Mouse (Mus musculus): ENCODE results near the gene Cebpe. TPM values are rescaled to one million over a fixed set of nuclear protein-coding genes. Genes with fewer than 3 reads are reported as not detected.
A peak's percentile ranks its signal among the peaks of the same experiment; 100 is the strongest.

Cebpe gene
- polyA plus RNA-seq, 1 experiment: 0.32 TPM

- TF ChIP-seq CTCF (IDR thresholded peaks at IDR 0.05; ENCODE audit: control insufficient read depth, insufficient read depth, insufficient replicate concordance, low read depth, low read length): no peak
- TF ChIP-seq POLR2A (IDR thresholded peaks at IDR 0.05; ENCODE audit: control insufficient read depth, low read depth, low read length): no peak
- no peaks in the 10 kb centered on the region for H3K27me3 ChIP-seq (ENCODE audit: control insufficient read depth, insufficient read depth, low read length)
- peaks cover 7% of the 10 kb centered on the region for H3K4me1 ChIP-seq (ENCODE audit: control insufficient read depth, insufficient read depth, low read length)
- H3K36me3 ChIP-seq (ENCODE audit: control insufficient read depth, insufficient read depth, low read length): no peaks in the 10 kb centered on the region
- H3K4me3 ChIP-seq (ENCODE audit: control insufficient read depth, low read depth, low read length): no peak overlapping the region
- H3K27ac ChIP-seq (ENCODE audit: control insufficient read depth, insufficient read depth, low read depth, low read length): peak overlapping the region; percentile 57; the same call in 1 of the 2 replicates
These were observed 36.3 kb upstream of the Cebpe start for GRCm38 (mm10) chr14:54747942-54748917.

DNA sequence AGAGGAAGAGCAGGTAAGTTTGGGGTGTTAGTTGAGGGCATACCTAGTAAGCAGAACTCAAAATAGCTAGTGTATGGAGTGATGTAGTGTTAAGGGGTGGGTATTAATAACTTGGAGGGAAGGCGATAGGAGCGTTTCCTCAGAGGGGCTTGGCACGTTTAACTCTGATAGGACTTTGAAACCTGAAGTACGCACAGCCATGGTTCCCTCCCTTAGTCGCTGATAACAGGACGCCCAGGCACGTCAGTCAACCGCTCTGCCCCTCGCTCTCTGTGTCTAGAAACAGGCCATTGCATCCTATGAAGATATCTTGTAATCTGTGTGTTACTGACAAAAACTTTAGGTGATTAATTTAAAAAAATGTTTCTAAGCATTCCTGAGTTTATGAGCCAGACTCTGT lies 34.1 kb upstream of the Cebpe start:
- no peak overlapping the region for H3K27ac ChIP-seq (ENCODE audit: control insufficient read depth, insufficient read depth, low read depth, low read length)
- H3K36me3 ChIP-seq (ENCODE audit: control insufficient read depth, insufficient read depth, low read length): no peaks in the 10 kb centered on the region
- peaks cover 8% of the 10 kb centered on the region for H3K4me1 ChIP-seq (ENCODE audit: control insufficient read depth, insufficient read depth, low read length)
- no peak for TF ChIP-seq POLR2A (IDR thresholded peaks at IDR 0.05; ENCODE audit: control insufficient read depth, low read depth, low read length)
- no peak for TF ChIP-seq CTCF (IDR thresholded peaks at IDR 0.05; ENCODE audit: control insufficient read depth, insufficient read depth, insufficient replicate concordance, low read depth, low read length)
- no peaks in the 10 kb centered on the region for H3K27me3 ChIP-seq (ENCODE audit: control insufficient read depth, insufficient read depth, low read length)
- no peak overlapping the region for H3K4me3 ChIP-seq (ENCODE audit: control insufficient read depth, low read depth, low read length)

GRCm38 (mm10) chr14:54744473-54744872 lies 32.5 kb upstream of the Cebpe start:
- TF ChIP-seq POLR2A (IDR thresholded peaks at IDR 0.05; ENCODE audit: control insufficient read depth, low read depth, low read length): no peak
- no peak for TF ChIP-seq CTCF (IDR thresholded peaks at IDR 0.05; ENCODE audit: control insufficient read depth, insufficient read depth, insufficient replicate concordance, low read depth, low read length)
- H3K27ac ChIP-seq (ENCODE audit: control insufficient read depth, insufficient read depth, low read depth, low read length): no peak overlapping the region
- H3K4me3 ChIP-seq (ENCODE audit: control insufficient read depth, low read depth, low read length): no peak overlapping the region
- no peaks in the 10 kb centered on the region for H3K36me3 ChIP-seq (ENCODE audit: control insufficient read depth, insufficient read depth, low read length)
- H3K27me3 ChIP-seq (ENCODE audit: control insufficient read depth, insufficient read depth, low read length): no peaks in the 10 kb centered on the region
- H3K4me1 ChIP-seq (ENCODE audit: control insufficient read depth, insufficient read depth, low read length): peaks cover 8% of the 10 kb centered on the region

GRCm38 (mm10) chr14:54742375-54742774 lies 30.4 kb upstream of the Cebpe start:
- H3K27ac ChIP-seq (ENCODE audit: control insufficient read depth, insufficient read depth, low read depth, low read length): peak overlapping the region; percentile 30; the same call in 1 of the 2 replicates
- no peaks in the 10 kb centered on the region for H3K27me3 ChIP-seq (ENCODE audit: control insufficient read depth, insufficient read depth, low read length)
- no peaks in the 10 kb centered on the region for H3K36me3 ChIP-seq (ENCODE audit: control insufficient read depth, insufficient read depth, low read length)
- H3K4me3 ChIP-seq (ENCODE audit: control insufficient read depth, low read depth, low read length): no peak overlapping the region
- peaks cover 2% of the 10 kb centered on the region for H3K4me1 ChIP-seq (ENCODE audit: control insufficient read depth, insufficient read depth, low read length)
- TF ChIP-seq CTCF (IDR thresholded peaks at IDR 0.05; ENCODE audit: control insufficient read depth, insufficient read depth, insufficient replicate concordance, low read depth, low read length): no peak

GRCm38 (mm10) chr14:54741721-54742120 lies 29.7 kb upstream of the Cebpe start:
- Histone ChIP-seq H3K27me3 (ENCODE audit: control insufficient read depth, insufficient read depth, low read length) (no peaks in the 10 kb centered on the region), H3K27ac (ENCODE audit: control insufficient read depth, insufficient read depth, low read depth, low read length) (peak overlapping the region; percentile 41)

GRCm38 (mm10) chr14:54737634-54738033 lies 25.7 kb upstream of the Cebpe start:
- H3K27me3 ChIP-seq (ENCODE audit: control insufficient read depth, insufficient read depth, low read length): no peaks in the 10 kb centered on the region
- H3K4me1 ChIP-seq (ENCODE audit: control insufficient read depth, insufficient read depth, low read length): peaks cover 2% of the 10 kb centered on the region
- H3K36me3 ChIP-seq (ENCODE audit: control insufficient read depth, insufficient read depth, low read length): no peaks in the 10 kb centered on the region
- no peak for TF ChIP-seq CTCF (IDR thresholded peaks at IDR 0.05; ENCODE audit: control insufficient read depth, insufficient read depth, insufficient replicate concordance, low read depth, low read length)
- no peak overlapping the region for H3K4me3 ChIP-seq (ENCODE audit: control insufficient read depth, low read depth, low read length)
- H3K27ac ChIP-seq (ENCODE audit: control insufficient read depth, insufficient read depth, low read depth, low read length): no peak overlapping the region

More at GRCm38 (mm10) chr14:54741721-54742120, 29.7 kb upstream of the Cebpe start:
- H3K4me1 ChIP-seq (ENCODE audit: control insufficient read depth, insufficient read depth, low read length): peaks cover 2% of the 10 kb centered on the region
- H3K4me3 ChIP-seq (ENCODE audit: control insufficient read depth, low read depth, low read length): no peak overlapping the region
- no peak for TF ChIP-seq POLR2A (IDR thresholded peaks at IDR 0.05; ENCODE audit: control insufficient read depth, low read depth, low read length)
- no peak for TF ChIP-seq CTCF (IDR thresholded peaks at IDR 0.05; ENCODE audit: control insufficient read depth, insufficient read depth, insufficient replicate concordance, low read depth, low read length)
- H3K36me3 ChIP-seq (ENCODE audit: control insufficient read depth, insufficient read depth, low read length): no peaks in the 10 kb centered on the region

GRCm38 (mm10) chr14:54736555-54737552 lies 24.9 kb upstream of the Cebpe start:
- Histone ChIP-seq H3K27ac (ENCODE audit: control insufficient read depth, insufficient read depth, low read depth, low read length) (no peak overlapping the region), H3K36me3 (ENCODE audit: control insufficient read depth, insufficient read depth, low read length) (no peaks in the 10 kb centered on the region), H3K27me3 (ENCODE audit: control insufficient read depth, insufficient read depth, low read length) (no peaks in the 10 kb centered on the region), H3K4me1 (ENCODE audit: control insufficient read depth, insufficient read depth, low read length) (no peaks in the 10 kb centered on the region; the same call in 1 of the 2 replicates), H3K4me3 (ENCODE audit: control insufficient read depth, low read depth, low read length) (no peak overlapping the region)
- no peak for TF ChIP-seq POLR2A (IDR thresholded peaks at IDR 0.05; ENCODE audit: control insufficient read depth, low read depth, low read length)
- TF ChIP-seq CTCF (IDR thresholded peaks at IDR 0.05; ENCODE audit: control insufficient read depth, insufficient read depth, insufficient replicate concordance, low read depth, low read length): no peak

All from testis, adult 2 months (tissue).